ENCODE assay signal across 8 mouse cellular contexts in genomic region chr19:46598720-46599252, GRCm38 (mm10). TPM values are rescaled to one million over a fixed set of nuclear protein-coding genes. Genes with fewer than 3 reads are reported as not detected.
DNase-seq lines count a peak whose midpoint lies in the region; ATAC-seq lines count a peak whose summit lies in the region.

Gene Wbp1l (plus strand): TSS chr19:46599084.

- peak within 1 kb of the TSS; percentile 94 for H3K4me3 ChIP-seq in hindbrain, embryonic 12.5 days

- peak; percentile 99 for ATAC-seq in hindbrain, embryonic 12.5 days (ENCODE audit: low FRiP score)

- peak; percentile 99 for DNase-seq in NIH3T3 (ENCODE audit: low read depth)
- DNase-seq in cerebellum, postnatal 10 days = peak; percentile 95 to 97
- DNase-seq in frontal cortex, postnatal 10 days (ENCODE audit: low spot score in 2 of 2) = peak; percentile 97 to 99
- DNase-seq in layer of hippocampus, postnatal 14 days (ENCODE audit: low spot score in 2 of 2) = peak; percentile 95 to 99
- peak; percentile 93 for DNase-seq in lung, postnatal 14 days
- DNase-seq in retina, adult 2 months (ENCODE audit: low read depth, low spot score) = peak; percentile 66
- DNase-seq in thymus, postnatal 36 days = peak; percentile 96 to 98

- H3K4me2 ChIP-seq in hindbrain, embryonic 12.5 days (replicated peaks) = peak within 1 kb of the TSS; percentile 97

- H3K4me1 ChIP-seq in hindbrain, embryonic 12.5 days = peaks cover 20% of the 10 kb centered on the region

- under 1% methylated on average over 21 of the region's 22 CpGs for WGBS in hindbrain, embryonic 12.5 days

- no peaks in the 10 kb centered on the region for H3K27me3 ChIP-seq in hindbrain, embryonic 12.5 days

- H3K36me3 ChIP-seq in hindbrain, embryonic 12.5 days = peaks cover 15% of the 10 kb centered on the region; the same call in 1 of the 2 replicates

- peak within 1 kb of the TSS; percentile 87 for H3K9ac ChIP-seq in hindbrain, embryonic 12.5 days

- no peaks in the 10 kb centered on the region for H3K9me3 ChIP-seq in hindbrain, embryonic 12.5 days (replicated peaks)

- peak within 1 kb of the TSS; percentile 60 for H3K27ac ChIP-seq in hindbrain, embryonic 12.5 days

RNA-seq across cellular contexts. Expression of gene Wbp1l, which starts in this region (rescaled TPM):
- polyA plus RNA-seq in hindbrain, embryonic 12.5 days (2016; fragmentation: Nextera tagmentation; extraction: Ambion mirVana) = 54.6 and 56.4 TPM in 2 replicates
- 10 to 100 TPM; 39.8 to 41.8 TPM for total RNA-seq in layer of hippocampus, postnatal 14 days (2021)

Comparison
In these comparisons a context has a peak if more than half of its experiments do, and no peak if none do; other contexts are left out.
1. Peak in every context shown above with its lines: DNase-seq, ATAC-seq, H3K4me3 ChIP-seq and H3K27ac ChIP-seq.